Mouse (Mus musculus): ENCODE measurements at regions not wholly inside any gene's neighbourhood (a gene's known extent, or its start where the extent isn't known, plus 50 kb on each side); places are given as distances from the start of the nearest gene placed in this dataset.
"Not testable (repeated sequence)": the region's sequence is repeated elsewhere in the genome, so short reads cannot be mapped to it uniquely, and the experiment has no call there.

DNA sequence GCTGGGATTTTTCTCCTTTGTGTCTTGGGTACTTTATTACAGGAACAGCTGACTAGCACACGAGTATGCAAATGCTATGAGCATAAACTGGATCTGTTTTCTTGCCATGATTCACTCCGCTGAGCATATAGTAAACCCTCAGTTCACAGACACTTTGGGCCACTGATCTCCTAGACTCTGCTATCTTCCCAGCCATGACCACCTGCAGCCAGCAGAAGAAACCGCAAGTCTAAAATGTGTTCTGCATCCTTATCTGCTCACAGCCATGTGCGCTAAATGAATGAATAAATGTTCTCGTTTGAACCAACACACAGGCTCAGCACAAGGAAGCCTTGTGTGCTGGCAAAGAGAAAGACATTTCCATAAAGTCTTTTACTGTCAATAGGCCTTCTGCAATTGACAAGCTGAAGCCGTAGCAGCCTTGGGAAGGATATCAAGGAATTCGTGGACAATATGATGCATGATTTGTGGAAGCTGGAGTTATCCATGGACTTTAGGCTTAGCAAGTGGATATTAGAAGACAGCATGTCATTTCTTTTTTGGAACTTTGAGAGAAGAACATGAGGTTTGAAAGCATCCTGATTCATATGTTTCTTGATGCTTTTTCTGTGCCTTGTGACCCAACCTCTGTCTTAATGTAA, 127.2 kb downstream of the Tcp10c start:
- Histone ChIP-seq H3K36me3 (ENCODE audit: control insufficient read depth, insufficient read depth, low read length, poor library complexity, severe bottlenecking) (no peaks in the 10 kb centered on the region), H3K4me1 (ENCODE audit: control insufficient read depth, insufficient read depth, low read length) (no peaks in the 10 kb centered on the region), H3K27me3 (ENCODE audit: control insufficient read depth, insufficient read depth, low read length, poor library complexity, severe bottlenecking) (no peaks in the 10 kb centered on the region), H3K4me3 (ENCODE audit: low read depth, low read length) (no peak overlapping the region), H3K9ac (ENCODE audit: low read depth, poor library complexity, severe bottlenecking) (no peak overlapping the region), H3K9me3 (replicated peaks; ENCODE audit: control insufficient read depth, insufficient read depth, low read length, poor library complexity, severe bottlenecking) (no peaks in the 10 kb centered on the region), H3K27ac (ENCODE audit: insufficient read depth, low read length) (no peak overlapping the region)
- TF ChIP-seq POLR2A (IDR thresholded peaks at IDR 0.05; ENCODE audit: insufficient read depth, low read length) = no peak

DNA sequence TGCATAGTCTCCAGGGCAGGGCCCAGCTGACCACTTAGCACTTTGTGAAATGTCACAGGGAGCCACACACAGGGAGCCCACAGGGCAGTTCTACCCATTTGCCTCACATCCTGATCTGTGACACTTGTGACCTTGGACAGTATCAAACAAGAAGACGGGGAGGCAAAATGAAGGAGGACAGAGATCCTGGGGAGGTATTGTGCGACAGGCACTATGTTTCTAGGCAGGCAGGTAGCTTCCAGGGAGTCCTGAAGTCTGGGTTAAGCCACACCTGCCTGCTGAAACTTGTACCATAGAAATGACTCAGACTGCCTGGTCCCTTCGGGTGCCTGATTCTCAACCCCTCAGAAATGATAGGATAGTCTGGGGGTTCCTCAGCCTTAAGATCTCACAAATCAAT, 127.8 kb downstream of the Tcp10c start:
- Histone ChIP-seq H3K27ac (ENCODE audit: insufficient read depth, low read length) (no peak overlapping the region), H3K4me3 (ENCODE audit: low read depth, low read length) (no peak overlapping the region), H3K9ac (ENCODE audit: low read depth, poor library complexity, severe bottlenecking) (no peak overlapping the region), H3K9me3 (replicated peaks; ENCODE audit: control insufficient read depth, insufficient read depth, low read length, poor library complexity, severe bottlenecking) (no peaks in the 10 kb centered on the region), H3K4me1 (ENCODE audit: control insufficient read depth, insufficient read depth, low read length) (no peaks in the 10 kb centered on the region), H3K36me3 (ENCODE audit: control insufficient read depth, insufficient read depth, low read length, poor library complexity, severe bottlenecking) (no peaks in the 10 kb centered on the region), H3K27me3 (ENCODE audit: control insufficient read depth, insufficient read depth, low read length, poor library complexity, severe bottlenecking) (no peaks in the 10 kb centered on the region)
- TF ChIP-seq POLR2A (IDR thresholded peaks at IDR 0.05; ENCODE audit: insufficient read depth, low read length) = no peak
- no peak for TF ChIP-seq CTCF (IDR thresholded peaks at IDR 0.05; ENCODE audit: low read depth, low read length)

DNA sequence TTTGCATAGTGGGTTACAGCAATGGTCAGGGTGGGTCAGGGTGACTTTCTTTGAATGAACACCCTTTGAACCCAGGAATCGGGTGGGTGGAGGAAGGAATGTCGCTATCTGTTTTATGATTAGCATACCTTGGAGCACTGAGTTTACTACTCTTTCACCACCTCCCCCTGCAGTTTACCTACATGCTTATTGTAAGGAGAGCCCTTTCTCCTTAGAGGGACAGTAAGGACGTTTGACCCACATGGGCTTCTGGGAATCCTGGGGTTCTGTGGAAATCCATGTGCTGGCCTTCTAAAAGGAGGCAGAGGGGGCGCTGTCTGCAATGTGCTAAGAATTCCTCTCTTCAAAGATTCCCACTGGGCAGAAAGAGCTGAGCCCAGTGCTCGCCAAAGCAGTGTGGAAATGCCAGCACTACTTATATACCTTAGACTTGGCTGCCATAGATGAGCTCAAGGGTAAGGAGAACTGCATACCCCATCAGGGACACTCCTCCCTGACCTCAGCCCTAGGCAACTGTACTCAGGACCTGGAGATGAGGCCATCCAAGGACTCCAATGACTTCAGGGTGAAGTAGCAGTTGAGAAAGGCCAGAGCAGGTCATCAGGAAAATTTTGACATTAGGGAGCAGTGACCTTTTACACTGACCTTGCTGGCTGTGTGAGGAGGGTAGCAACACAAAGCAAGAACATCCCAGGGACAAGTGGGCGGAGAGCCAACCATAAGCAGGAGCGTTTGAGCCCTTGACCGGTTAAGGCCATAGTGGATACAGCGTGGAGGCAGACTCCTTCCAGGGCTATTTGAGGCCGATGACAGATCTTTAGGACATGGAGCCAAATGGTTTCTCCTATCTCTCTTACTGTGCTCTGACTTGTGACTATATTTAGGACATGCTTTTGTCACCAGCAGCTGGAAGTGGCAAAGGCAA, 133.2 kb downstream of the Tcp10c start:
- no peak for TF ChIP-seq POLR2A (IDR thresholded peaks at IDR 0.05; ENCODE audit: insufficient read depth, low read length)
- no peak for TF ChIP-seq CTCF (IDR thresholded peaks at IDR 0.05; ENCODE audit: low read depth, low read length)
- no peak for TF ChIP-seq EP300 (IDR thresholded peaks at IDR 0.05; ENCODE audit: insufficient read depth, low read depth, low read length)
- Histone ChIP-seq H3K36me3 (ENCODE audit: control insufficient read depth, insufficient read depth, low read length, poor library complexity, severe bottlenecking) (no peaks in the 10 kb centered on the region), H3K4me1 (ENCODE audit: control insufficient read depth, insufficient read depth, low read length) (no peaks in the 10 kb centered on the region), H3K4me3 (ENCODE audit: low read depth, low read length) (no peak overlapping the region), H3K27ac (ENCODE audit: insufficient read depth, low read length) (no peak overlapping the region), H3K27me3 (ENCODE audit: control insufficient read depth, insufficient read depth, low read length, poor library complexity, severe bottlenecking) (no peaks in the 10 kb centered on the region), H3K9me3 (replicated peaks; ENCODE audit: control insufficient read depth, insufficient read depth, low read length, poor library complexity, severe bottlenecking) (0 out of 2 replicates have a peak, but pooled peaks cover 4% of the 10 kb centered on the region), H3K9ac (ENCODE audit: low read depth, poor library complexity, severe bottlenecking) (no peak overlapping the region)

DNA sequence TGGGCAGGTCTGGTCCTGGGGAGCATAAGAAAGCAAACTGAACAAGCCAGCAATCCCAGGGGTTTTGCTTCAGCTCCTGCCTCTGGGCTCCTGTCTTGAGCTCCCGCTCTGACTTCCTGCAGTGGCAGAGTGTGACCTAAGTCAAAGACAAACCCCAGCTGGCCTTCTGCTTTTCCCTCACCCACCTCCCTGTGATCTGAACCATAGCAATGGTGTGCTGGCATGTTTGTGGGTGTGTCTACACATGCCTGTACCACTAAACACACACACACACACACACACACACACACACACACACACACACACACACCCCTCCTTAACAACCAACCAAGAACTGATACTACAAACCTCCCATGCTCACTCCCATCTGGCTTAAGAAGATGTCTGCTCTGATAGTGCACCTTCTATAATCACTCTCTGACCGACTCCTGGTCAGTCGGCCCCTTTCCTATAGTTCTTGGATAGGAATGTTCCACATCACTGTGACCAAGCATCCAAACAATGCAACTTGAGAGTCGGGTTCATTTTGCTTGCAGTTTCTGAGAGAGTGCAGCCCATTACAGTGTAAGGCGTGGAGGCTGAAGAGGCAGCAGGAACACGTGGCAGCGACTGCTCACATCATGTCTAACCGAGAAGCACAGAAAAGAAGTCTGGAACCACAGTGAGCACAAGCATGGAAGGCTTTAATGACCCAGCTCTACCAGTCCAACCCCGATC, 134.4 kb downstream of the Tcp10c start:
- Histone ChIP-seq H3K4me1 (ENCODE audit: control insufficient read depth, insufficient read depth, low read length) (no peaks in the 10 kb centered on the region), H3K9me3 (replicated peaks; ENCODE audit: control insufficient read depth, insufficient read depth, low read length, poor library complexity, severe bottlenecking) (0 out of 2 replicates have a peak, but pooled peaks cover 4% of the 10 kb centered on the region), H3K27me3 (ENCODE audit: control insufficient read depth, insufficient read depth, low read length, poor library complexity, severe bottlenecking) (no peaks in the 10 kb centered on the region), H3K4me3 (ENCODE audit: low read depth, low read length) (no peak overlapping the region), H3K9ac (ENCODE audit: low read depth, poor library complexity, severe bottlenecking) (no peak overlapping the region), H3K27ac (ENCODE audit: insufficient read depth, low read length) (no peak overlapping the region), H3K36me3 (ENCODE audit: control insufficient read depth, insufficient read depth, low read length, poor library complexity, severe bottlenecking) (no peaks in the 10 kb centered on the region)
- TF ChIP-seq EP300 (IDR thresholded peaks at IDR 0.05; ENCODE audit: insufficient read depth, low read depth, low read length) (no peak), CTCF (IDR thresholded peaks at IDR 0.05; ENCODE audit: low read depth, low read length) (no peak), POLR2A (IDR thresholded peaks at IDR 0.05; ENCODE audit: insufficient read depth, low read length) (no peak)

DNA sequence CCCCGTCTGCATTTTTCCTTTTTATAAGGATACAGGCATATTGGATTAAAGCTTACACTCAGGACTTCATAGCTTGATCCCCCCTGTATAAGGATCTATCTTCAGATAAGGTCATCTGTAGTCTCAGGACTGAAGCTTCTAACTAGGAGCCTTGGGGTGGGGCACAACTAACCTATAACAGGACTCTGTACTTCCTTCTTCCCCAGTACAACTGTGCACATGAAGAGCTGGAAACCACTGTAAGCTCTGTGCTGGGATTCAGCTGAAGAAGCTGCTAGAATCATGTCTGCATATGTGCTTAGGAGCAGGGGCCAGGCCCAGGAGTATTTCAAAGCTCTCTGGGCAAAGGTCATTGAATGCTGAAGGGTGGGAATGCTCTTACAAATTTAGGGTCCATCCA, 137.9 kb downstream of the Tcp10c start:
- not testable (repeated sequence) for H3K4me3 ChIP-seq (ENCODE audit: low read depth, low read length); H3K36me3 ChIP-seq (ENCODE audit: control insufficient read depth, insufficient read depth, low read length, poor library complexity, severe bottlenecking); H3K4me1 ChIP-seq (ENCODE audit: control insufficient read depth, insufficient read depth, low read length); H3K9me3 ChIP-seq (replicated peaks; ENCODE audit: control insufficient read depth, insufficient read depth, low read length, poor library complexity, severe bottlenecking); H3K27me3 ChIP-seq (ENCODE audit: control insufficient read depth, insufficient read depth, low read length, poor library complexity, severe bottlenecking); H3K9ac ChIP-seq (ENCODE audit: low read depth, poor library complexity, severe bottlenecking); H3K27ac ChIP-seq (ENCODE audit: insufficient read depth, low read length)

Data from ES-Bruce4 (cell line).